Mouse (Mus musculus) intestine, embryonic 14.5 days (tissue): ENCODE measurements around the gene Kcnc3. TPM values are rescaled to one million over a fixed set of nuclear protein-coding genes. Genes with fewer than 3 reads are reported as not detected.
A peak's percentile ranks its signal among the peaks of the same experiment; 100 is the strongest.

Experiments
- ATAC-seq: fragments of 200-750 bp; cut with Nextera tagmentation; replicated peaks from 2 replicates; pipeline ENCODE4 v1.8.0; 2017; ENCODE audit warnings: low read depth, moderate number of reproducible peaks, moderate TSS enrichment, moderate library complexity; ENCODE audit not compliant: low FRiP score, low TSS enrichment
- DNase-seq: peaks from one replicate; pipeline ENCODE4 v3.0.0-alpha.2; 2018; ENCODE audit warnings: low spot score
- H3K27ac ChIP-seq: fragments of 300-500 bp; sonication (generic); 2 replicates; pipeline ENCODE4 v1.5.1; 2014; ENCODE audit warnings: low read depth, mild to moderate bottlenecking, control low read depth
- H3K27me3 ChIP-seq: fragments of 300-500 bp; sonication (generic); replicated peaks from 2 replicates; pipeline ENCODE4 v1.6.1; 2014; ENCODE audit warnings: low read length, control low read depth; ENCODE audit not compliant: control insufficient read depth, insufficient read depth
- H3K36me3 ChIP-seq: fragments of 300-500 bp; sonication (generic); 2 replicates; pipeline ENCODE4 v1.6.1; 2014; ENCODE audit warnings: low read length, control low read depth; ENCODE audit not compliant: control insufficient read depth, insufficient read depth
- H3K4me1 ChIP-seq: fragments of 300-500 bp; sonication (generic); replicated peaks from 2 replicates; pipeline ENCODE4 v1.6.1; 2014; ENCODE audit warnings: low read length, control low read depth, mixed read lengths; ENCODE audit not compliant: control insufficient read depth, insufficient read depth
- H3K4me2 ChIP-seq: fragments of 300-500 bp; sonication (generic); 2 replicates; pipeline ENCODE4 v1.6.1; 2014; ENCODE audit warnings: low read length
- H3K4me3 ChIP-seq: fragments of 300-500 bp; sonication (generic); 2 replicates; pipeline ENCODE4 v1.5.1; 2014; ENCODE audit warnings: low read depth, low read length, control low read depth, mixed read lengths
- H3K9ac ChIP-seq: fragments of 300-500 bp; sonication (generic); 2 replicates; pipeline ENCODE4 v1.6.1; 2014; ENCODE audit warnings: mild to moderate bottlenecking, low read length
- H3K9me3 ChIP-seq: fragments of 300-500 bp; sonication (generic); 2 replicates; pipeline ENCODE4 v1.6.1; 2016; ENCODE audit warnings: low read length, control low read depth; ENCODE audit not compliant: control insufficient read depth
- WGBS: fragments of 180-500 bp; shearing (Covaris S2); extraction: QIAGEN DNeasy Blood & Tissue Kit; methylation state at CpG from one replicate; pipeline ENCODE4 v1.1.7; 2014; 5-methylcytosine and 5-hydroxymethylcytosine counted together
- polyA plus RNA-seq: library from polyadenylated mRNA; unstranded; fragments of >200 nt; fragmentation: Nextera tagmentation; extraction: Ambion mirVana; gene quantifications from 2 replicates; pipeline ENCODE4 v1.2.1, GENCODE M21; 2014

The Kcnc3 gene
- 0.19 and 0.26 TPM in 2 replicates for polyA plus RNA-seq

- ATAC-seq (peak; percentile 89), DNase-seq (peak; percentile 92)
- Histone ChIP-seq H3K4me1 (peaks cover 15% of the 10 kb centered on the region), H3K27ac (no peak within 1 kb of the TSS), H3K4me2 (peak within 1 kb of the TSS; percentile 97), H3K27me3 (peaks cover 78% of the 10 kb centered on the region), H3K9me3 (no peaks in the 10 kb centered on the region), H3K4me3 (peak within 1 kb of the TSS; percentile 47), H3K9ac (peak within 1 kb of the TSS; percentile 38), H3K36me3 (no peaks in the 10 kb centered on the region)
- WGBS, result under 1% methylated on average over 79 of the region's 80 CpGs
These were observed at the start of gene Kcnc3 for GRCm38 (mm10) chr7:44590402-44591347. Kcnc3 (plus strand) TSS chr7:44590664.

GRCm38 (mm10) chr7:44542555-44542954 lies 47.9 kb upstream of the Kcnc3 start:
- Histone ChIP-seq H3K36me3 (peaks cover 50% of the 10 kb centered on the region), H3K9ac (no peak overlapping the region), H3K4me2 (no peak overlapping the region), H3K4me3 (no peak overlapping the region), H3K4me1 (peaks cover 7% of the 10 kb centered on the region), H3K9me3 (no peaks in the 10 kb centered on the region), H3K27ac (no peak overlapping the region), H3K27me3 (no peaks in the 10 kb centered on the region)
- no peak for DNase-seq
- 91% methylated on average over 11 of the region's 11 CpGs for WGBS
- no peak for ATAC-seq

DNA sequence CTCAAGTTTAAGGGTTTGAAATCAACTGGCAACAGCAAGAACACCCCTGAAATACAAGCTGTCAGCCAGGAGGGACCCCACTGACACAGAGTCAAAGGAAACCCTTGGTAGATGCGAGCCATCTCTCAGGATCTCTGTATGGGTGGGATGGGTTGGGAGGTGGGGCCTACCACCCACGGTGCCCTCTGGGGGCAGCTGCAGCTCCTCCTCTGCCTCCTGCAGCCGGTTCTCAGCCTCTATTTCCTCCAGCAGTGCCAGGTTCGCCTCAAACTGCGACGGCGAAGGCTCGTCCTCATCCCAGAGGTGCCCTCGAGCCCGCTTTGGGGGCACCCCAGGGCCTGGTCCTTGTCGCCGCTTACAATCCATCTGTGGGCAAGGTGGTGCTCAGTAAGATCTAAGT lies 47.4 kb upstream of the Kcnc3 start:
- no peak overlapping the region for H3K4me2 ChIP-seq
- DNase-seq (no peak), ATAC-seq (no peak)
- H3K27me3 ChIP-seq, result no peaks in the 10 kb centered on the region
- H3K27ac ChIP-seq, result no peak overlapping the region
- no peak overlapping the region for H3K9ac ChIP-seq
- 82% methylated on average over 12 of the region's 12 CpGs for WGBS
- no peak overlapping the region for H3K4me3 ChIP-seq
- H3K4me1 ChIP-seq, result peaks cover 12% of the 10 kb centered on the region
- peaks cover 45% of the 10 kb centered on the region for H3K36me3 ChIP-seq
- no peaks in the 10 kb centered on the region for H3K9me3 ChIP-seq

DNA sequence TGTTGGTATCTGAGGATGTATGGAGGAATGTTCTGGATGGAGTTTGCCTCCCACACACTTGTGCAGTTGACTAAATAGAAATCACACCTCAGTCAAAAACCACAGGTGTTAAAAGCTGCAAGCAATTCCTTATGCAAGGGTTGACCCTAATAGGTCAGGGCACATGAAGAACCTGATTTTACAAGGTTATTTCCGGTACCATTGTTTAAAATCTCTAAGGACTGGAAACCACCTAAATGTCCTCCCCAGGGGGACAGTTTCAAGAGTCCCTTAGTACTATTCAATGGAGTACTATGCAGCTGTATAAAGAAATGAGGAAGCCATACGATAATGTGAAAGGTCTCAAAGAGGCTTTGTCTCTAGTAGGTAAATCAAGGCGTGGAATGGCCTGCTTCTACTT lies 44.2 kb upstream of the Kcnc3 start:
- no peak overlapping the region for H3K27ac ChIP-seq
- no peaks in the 10 kb centered on the region for H3K27me3 ChIP-seq
- H3K4me1 ChIP-seq, result peaks cover 12% of the 10 kb centered on the region
- H3K4me3 ChIP-seq, result no peak overlapping the region
- H3K4me2 ChIP-seq, result no peak overlapping the region
- H3K36me3 ChIP-seq, result peaks cover 33% of the 10 kb centered on the region
- no peak overlapping the region for H3K9ac ChIP-seq
- no peak for DNase-seq
- H3K9me3 ChIP-seq, result no peaks in the 10 kb centered on the region
- no peak for ATAC-seq
- WGBS, result 98% methylated on average over 3 of the region's 3 CpGs

DNA sequence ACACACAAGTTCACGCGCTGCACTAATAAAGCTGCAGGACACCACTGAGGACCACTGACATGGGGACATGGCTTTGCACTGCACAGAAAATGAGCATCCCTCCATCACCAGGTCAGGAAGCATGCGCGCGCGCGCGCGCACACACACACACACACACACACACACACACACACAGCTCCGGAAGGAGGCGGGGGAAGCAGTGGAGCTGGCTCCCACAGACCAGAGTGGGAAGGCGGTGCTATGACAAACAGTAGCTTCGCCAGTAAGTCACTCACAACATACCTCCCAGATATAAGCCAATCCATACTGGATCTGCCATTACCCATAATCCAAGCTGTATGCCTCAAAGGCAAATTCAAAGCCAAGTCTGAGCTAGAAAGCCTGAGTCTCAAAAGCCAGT lies 43.4 kb upstream of the Kcnc3 start:
- no peak overlapping the region for H3K4me3 ChIP-seq
- no peak for DNase-seq
- H3K4me1 ChIP-seq, result peaks cover 12% of the 10 kb centered on the region
- no peak overlapping the region for H3K27ac ChIP-seq
- ATAC-seq, result no peak
- peak overlapping the region; percentile 61; the same call in 1 of the 2 replicates for H3K9ac ChIP-seq
- H3K36me3 ChIP-seq, result peaks cover 37% of the 10 kb centered on the region
- H3K9me3 ChIP-seq, result no peaks in the 10 kb centered on the region
- WGBS, result 90% methylated on average over 13 of the region's 13 CpGs
- H3K4me2 ChIP-seq, result peak overlapping the region; percentile 64
- no peaks in the 10 kb centered on the region for H3K27me3 ChIP-seq

DNA sequence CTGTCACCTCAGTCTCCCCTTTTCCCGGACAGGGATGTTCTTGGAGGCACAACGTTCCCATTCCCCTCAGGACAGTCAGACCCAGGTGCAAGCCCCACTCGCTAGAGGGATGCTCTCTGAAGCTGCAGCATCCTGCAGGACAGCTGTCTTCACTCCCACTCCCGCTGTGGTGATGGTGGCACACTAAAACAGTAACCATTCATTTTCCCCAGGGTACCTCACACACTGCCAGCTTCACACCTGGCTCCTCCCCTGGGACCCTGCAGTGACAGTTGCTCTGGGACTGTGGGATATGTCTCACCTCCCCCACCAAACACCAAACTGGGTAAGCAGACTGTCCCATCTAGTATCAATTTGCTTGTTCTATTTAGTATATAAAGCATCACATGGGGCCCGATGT lies 42.7 kb upstream of the Kcnc3 start:
- Histone ChIP-seq H3K9ac (peak overlapping the region; percentile 61), H3K4me2 (peak overlapping the region; percentile 64), H3K36me3 (peaks cover 34% of the 10 kb centered on the region), H3K27me3 (no peaks in the 10 kb centered on the region), H3K4me3 (peak overlapping the region; percentile 53), H3K9me3 (no peaks in the 10 kb centered on the region), H3K4me1 (peaks cover 13% of the 10 kb centered on the region), H3K27ac (no peak overlapping the region)
- WGBS, result 21% methylated on average over 5 of the region's 5 CpGs
- DNase-seq, result no peak
- ATAC-seq, result no peak

- DNase-seq (peak; percentile 100), ATAC-seq (peak; percentile 93)
- Histone ChIP-seq H3K9ac (peak within 1 kb of the TSS; percentile 61), H3K4me3 (peak within 1 kb of the TSS; percentile 53), H3K4me2 (peak within 1 kb of the TSS; percentile 64), H3K9me3 (no peaks in the 10 kb centered on the region), H3K4me1 (peaks cover 18% of the 10 kb centered on the region), H3K27me3 (no peaks in the 10 kb centered on the region), H3K27ac (peak within 1 kb of the TSS; percentile 69; the same call in 1 of the 2 replicates), H3K36me3 (peaks cover 30% of the 10 kb centered on the region)
- under 1% methylated on average over 43 of the region's 43 CpGs for WGBS
These were observed 41.9 kb upstream of the Kcnc3 start, which contains the start of gene Pold1 for GRCm38 (mm10) chr7:44548497-44549087. Pold1 (minus strand) TSS chr7:44548849.

- WGBS, result 94% methylated on average over 23 of the region's 23 CpGs
- DNase-seq, result no peak
- no peak for ATAC-seq
- H3K4me3 ChIP-seq, result no peak overlapping the region
- H3K9ac ChIP-seq, result no peak overlapping the region
- no peak overlapping the region for H3K4me2 ChIP-seq
- no peaks in the 10 kb centered on the region for H3K9me3 ChIP-seq
- peaks cover 30% of the 10 kb centered on the region for H3K36me3 ChIP-seq
- H3K27me3 ChIP-seq, result no peaks in the 10 kb centered on the region
- H3K4me1 ChIP-seq, result peaks cover 18% of the 10 kb centered on the region
- H3K27ac ChIP-seq, result no peak overlapping the region
These were observed 40.6 kb upstream of the Kcnc3 start for GRCm38 (mm10) chr7:44549621-44550408.
